Mouse (Mus musculus): ENCODE measurements at regions not wholly inside any gene's neighbourhood (a gene's known extent, or its start where the extent isn't known, plus 50 kb on each side); places are given as distances from the start of the nearest gene placed in this dataset.

- no peak for DNase-seq
- intact Hi-C loops (cut with DNase I): no loop called here
These were observed 51.4 kb upstream of the Topaz1 start for GRCm38 (mm10) chr9:122695724-122696123.

Small RNA genes in the stretch of these regions (microRNA-seq; reads per million reads assigned to microRNA genes)
- 34.0 to 41.7 reads per million in 2 experiments for gene Mir138-1 (ENCODE audit: borderline number of aligned reads in 2 of 2)

Measured in heart, postnatal 36 days (tissue).